Mouse (Mus musculus) urinary bladder, postnatal 14 days (tissue): ENCODE measurements at regions not wholly inside any gene's neighbourhood (a gene's known extent, or its start where the extent isn't known, plus 50 kb on each side); places are given as distances from the start of the nearest gene placed in this dataset.

Source experiments
- DNase-seq: peaks from one replicate; pipeline ENCODE4 v3.0.0; 2021; ENCODE audit warnings: low spot score

DNA sequence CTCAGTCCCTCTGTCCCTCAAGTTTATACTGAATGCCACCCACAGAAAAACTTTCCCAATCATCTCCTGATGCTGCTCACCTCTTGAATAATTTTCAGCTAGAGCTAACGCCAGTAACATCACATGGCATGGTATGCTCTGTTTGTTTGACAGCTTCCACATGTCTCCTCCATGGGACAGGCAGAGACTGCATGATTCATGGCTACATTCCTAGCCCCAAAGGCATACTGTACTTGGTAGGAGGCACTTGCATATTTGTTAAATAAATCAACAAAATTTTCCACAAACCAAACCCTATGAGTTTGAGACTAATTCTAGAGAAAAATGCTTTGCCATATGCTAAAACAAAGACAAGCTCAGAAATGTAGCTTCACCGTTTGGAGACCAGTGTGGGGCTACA, 304.9 kb downstream of the Rfpl4b start:
- no peak for DNase-seq
